Mouse (Mus musculus) lung, postnatal 0 days (tissue): ENCODE data around the gene Kynu. TPM values are rescaled to one million over a fixed set of nuclear protein-coding genes. Genes with fewer than 3 reads are reported as not detected.
A peak's percentile ranks its signal among the peaks of the same experiment; 100 is the strongest.

Experiments used
- ATAC-seq: fragments of 200-750 bp; cut with Nextera tagmentation; 2 replicates; pipeline ENCODE4 v1.8.0; 2017; ENCODE audit warnings: moderate library complexity
- DNase-seq: peaks from one replicate; pipeline ENCODE4 v3.0.0-alpha.2; 2016; ENCODE audit warnings: low spot score
- H3K27ac ChIP-seq: fragments of 300-500 bp; sonication (generic); 2 replicates; pipeline ENCODE4 v1.5.1; 2014; ENCODE audit warnings: antibody characterized with exemption, mild to moderate bottlenecking, low read length, mixed read lengths
- H3K27me3 ChIP-seq: fragments of 300-500 bp; sonication (generic); replicated peaks from 2 replicates; pipeline ENCODE4 v1.6.1; 2014; ENCODE audit warnings: low read length, mixed read lengths; ENCODE audit not compliant: insufficient read depth
- H3K36me3 ChIP-seq: fragments of 300-500 bp; sonication (generic); 2 replicates; pipeline ENCODE4 v1.6.1; 2014; ENCODE audit warnings: low read length, mixed read lengths; ENCODE audit not compliant: insufficient read depth
- H3K4me1 ChIP-seq: fragments of 300-500 bp; sonication (generic); 2 replicates; pipeline ENCODE4 v1.6.1; 2014; ENCODE audit warnings: antibody characterized with exemption, low read depth, low read length, mixed read lengths; ENCODE audit not compliant: insufficient read depth
- H3K4me2 ChIP-seq: fragments of 300-500 bp; sonication (generic); replicated peaks from 2 replicates; pipeline ENCODE4 v1.6.1; 2014; ENCODE audit warnings: low read depth, mild to moderate bottlenecking, low read length, moderate library complexity, mixed read lengths
- H3K4me3 ChIP-seq: fragments of 300-500 bp; sonication (generic); 2 replicates; pipeline ENCODE4 v1.5.1; 2014; ENCODE audit warnings: low read depth, low read length
- H3K9ac ChIP-seq: fragments of 300-500 bp; sonication (generic); replicated peaks from 2 replicates; pipeline ENCODE4 v1.6.1; 2014; ENCODE audit warnings: low read depth, mild to moderate bottlenecking
- H3K9me3 ChIP-seq: fragments of 300-500 bp; sonication (generic); 2 replicates; pipeline ENCODE4 v1.6.1; 2016; ENCODE audit warnings: low read length, mixed read lengths
- CTCF ChIP-seq: IDR thresholded peaks from 2 replicates; pipeline ENCODE4 v1.5.1; 2016; ENCODE audit warnings: antibody characterized with exemption, mild to moderate bottlenecking
- EP300 ChIP-seq: IDR thresholded peaks from 2 replicates; pipeline ENCODE4 v1.6.1; 2016; ENCODE audit warnings: antibody characterized with exemption, mild to moderate bottlenecking, control low read depth
- WGBS: fragments of 180-500 bp; shearing (Covaris S2); extraction: QIAGEN DNeasy Blood & Tissue Kit; methylation state at CpG from one replicate; pipeline ENCODE4 v1.1.7; 2014; 5-methylcytosine and 5-hydroxymethylcytosine counted together
- polyA plus RNA-seq: library from polyadenylated mRNA; unstranded; fragments of >200 nt; fragmentation: Nextera tagmentation; extraction: Ambion mirVana; gene quantifications from 2 replicates; pipeline ENCODE4 v1.2.1, GENCODE M21; 2015

The Kynu gene
- polyA plus RNA-seq = 0.88 and 1.6 TPM in 2 replicates

DNA sequence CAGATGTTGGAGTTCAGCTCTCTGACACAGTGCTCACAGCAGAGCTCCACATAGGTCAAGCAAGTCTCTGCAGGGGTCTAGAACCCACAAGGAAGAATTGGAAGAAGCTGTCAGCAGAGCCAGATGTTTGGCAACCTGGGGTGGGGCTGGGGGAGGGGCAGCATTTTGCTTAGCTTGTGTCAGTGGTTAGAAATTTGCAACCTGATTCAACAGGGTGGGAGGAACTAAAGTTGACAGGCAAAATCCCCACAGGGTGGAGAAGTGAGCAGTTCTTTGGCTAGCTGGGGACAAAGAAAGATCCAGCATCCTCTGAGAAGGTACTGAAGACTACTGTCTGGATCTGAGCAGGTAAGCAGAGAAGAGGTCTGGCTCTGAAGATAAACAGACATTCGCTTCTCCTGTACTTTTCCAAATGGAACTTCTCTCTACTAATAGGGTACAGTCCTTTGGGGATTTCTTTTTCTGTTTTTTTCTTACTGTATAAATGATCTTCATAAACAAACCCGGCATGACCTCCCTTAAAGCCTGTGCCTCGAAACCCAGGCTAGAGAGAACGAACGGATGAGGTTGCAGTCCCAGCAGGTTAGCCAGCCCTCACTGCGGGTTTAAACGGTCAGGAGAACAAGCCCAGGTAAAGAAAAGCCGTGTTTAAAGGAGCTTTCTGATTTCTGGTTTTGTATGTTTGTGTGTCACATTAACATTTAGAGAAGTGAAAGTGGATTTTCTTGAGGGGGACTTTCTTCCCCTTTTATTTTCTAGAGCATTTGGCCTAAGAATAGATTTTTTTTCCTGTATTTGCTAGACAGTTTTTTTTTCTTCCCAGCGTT, at the start of gene Kynu:
Gene Kynu (plus strand): TSS at position 268 of the 827 bp plus-strand sequence.
- peak; percentile 14 for DNase-seq
- H3K9me3 ChIP-seq = no peaks in the 10 kb centered on the region
- no peak for ATAC-seq
- H3K27ac ChIP-seq = no peak within 1 kb of the TSS
- WGBS = 15% methylated on average over 9 of the region's 9 CpGs
- H3K4me2 ChIP-seq = no peak within 1 kb of the TSS
- no peak within 1 kb of the TSS for H3K4me3 ChIP-seq
- no peaks in the 10 kb centered on the region for H3K36me3 ChIP-seq
- H3K4me1 ChIP-seq = no peaks in the 10 kb centered on the region
- no peak within 1 kb of the TSS for H3K9ac ChIP-seq
- TF ChIP-seq CTCF = no peak
- no peak for TF ChIP-seq EP300
- no peaks in the 10 kb centered on the region for H3K27me3 ChIP-seq

DNA sequence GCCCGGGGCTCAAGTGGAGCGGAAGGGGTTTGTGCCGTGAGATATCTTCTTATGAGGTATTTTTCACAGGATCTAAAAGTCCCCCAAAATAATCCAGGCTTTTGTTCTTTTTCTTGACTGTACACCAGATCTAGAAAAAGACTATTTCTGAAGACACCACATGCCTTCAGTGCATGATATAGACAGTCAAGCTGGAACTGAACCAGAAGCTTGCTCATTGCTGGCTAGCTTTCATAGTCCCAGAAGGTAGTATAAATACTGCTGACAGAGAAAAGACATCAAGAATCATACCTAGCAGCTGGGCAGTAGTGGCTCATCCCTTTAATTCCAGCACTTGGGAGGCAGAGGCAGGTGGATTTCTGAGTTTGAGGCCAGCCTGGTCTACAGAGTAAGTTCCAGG, 48.9 kb upstream of the Kynu start:
- no peak overlapping the region for H3K9ac ChIP-seq
- no peaks in the 10 kb centered on the region for H3K4me1 ChIP-seq
- no peaks in the 10 kb centered on the region for H3K27me3 ChIP-seq
- no peak overlapping the region for H3K27ac ChIP-seq
- WGBS = 92% methylated on average over 3 of the region's 3 CpGs
- no peak overlapping the region for H3K4me3 ChIP-seq
- no peak overlapping the region for H3K4me2 ChIP-seq
- DNase-seq (no peak), ATAC-seq (no peak)
- no peak for TF ChIP-seq EP300
- no peak for TF ChIP-seq CTCF
- no peaks in the 10 kb centered on the region for H3K9me3 ChIP-seq
- H3K36me3 ChIP-seq = no peaks in the 10 kb centered on the region

DNA sequence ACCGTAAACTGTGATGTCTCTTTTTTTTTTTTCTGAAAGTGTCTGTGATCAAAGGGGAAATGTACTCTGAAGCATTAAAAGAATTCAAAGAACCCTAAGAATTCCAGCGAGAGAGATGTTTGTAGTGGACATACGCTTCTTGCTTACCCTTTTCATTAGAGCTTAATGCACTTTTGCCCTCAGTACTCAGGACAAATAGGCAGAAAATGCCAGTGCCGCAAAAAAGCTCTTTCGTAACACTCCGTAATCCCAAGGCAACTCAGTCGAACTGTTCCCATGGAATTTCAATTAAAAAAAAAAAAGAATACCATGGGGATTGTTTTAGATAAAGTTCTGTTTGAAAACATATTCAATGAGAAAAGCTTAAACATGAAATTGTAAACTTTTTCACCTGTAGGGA, 41.3 kb upstream of the Kynu start:
- Histone ChIP-seq H3K9me3 (no peaks in the 10 kb centered on the region), H3K9ac (no peak overlapping the region), H3K27me3 (no peaks in the 10 kb centered on the region), H3K4me1 (no peaks in the 10 kb centered on the region), H3K36me3 (no peaks in the 10 kb centered on the region), H3K4me3 (no peak overlapping the region), H3K4me2 (no peak overlapping the region), H3K27ac (no peak overlapping the region)
- TF ChIP-seq CTCF (no peak), EP300 (no peak)
- no peak for ATAC-seq
- 24% methylated on average over 7 of the region's 7 CpGs for WGBS
- DNase-seq = no peak

DNA sequence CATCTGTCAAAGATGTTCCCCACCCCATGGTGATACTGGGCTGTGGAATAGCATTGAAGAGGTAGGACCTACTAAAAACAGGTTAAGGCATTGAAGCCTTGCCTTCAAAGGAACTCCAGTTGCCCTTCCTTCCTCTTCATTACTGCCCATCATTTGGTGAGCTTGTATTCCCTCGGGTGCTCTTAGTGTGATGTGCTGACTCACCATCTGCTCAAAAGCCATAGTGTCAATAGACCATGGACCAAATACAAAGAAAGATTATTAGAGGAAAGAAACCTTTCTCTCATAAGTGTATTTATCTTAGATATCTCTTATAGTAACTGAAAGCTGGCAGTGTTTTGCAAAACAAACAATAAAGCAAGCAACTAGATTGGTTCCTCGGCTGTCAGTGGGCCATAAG, 20.7 kb upstream of the Kynu start:
- 50% methylated on average over 2 of the region's 2 CpGs for WGBS
- H3K4me3 ChIP-seq = no peak overlapping the region

DNA sequence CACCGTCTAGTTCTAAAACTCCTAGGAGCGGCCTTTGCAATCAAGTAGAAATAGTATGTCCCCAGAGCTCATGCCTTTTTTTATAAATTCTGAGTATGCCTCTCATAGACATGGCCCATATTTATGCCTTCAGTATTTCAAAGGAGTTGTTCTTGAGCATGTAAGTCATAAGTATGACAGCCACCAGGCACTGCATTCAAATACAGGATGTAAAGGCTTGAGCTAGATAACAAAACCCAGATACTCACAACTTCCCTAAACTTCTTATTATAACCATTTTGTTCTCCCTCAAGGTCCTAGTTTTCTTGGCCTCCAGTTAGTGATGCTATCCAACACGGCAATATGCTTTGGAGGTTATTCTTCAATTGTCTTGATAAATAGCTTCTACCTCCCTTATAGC, 12.5 kb upstream of the Kynu start:
- Histone ChIP-seq H3K4me1 (no peaks in the 10 kb centered on the region), H3K36me3 (no peaks in the 10 kb centered on the region), H3K4me2 (no peak overlapping the region), H3K9ac (no peak overlapping the region), H3K27ac (no peak overlapping the region), H3K9me3 (no peaks in the 10 kb centered on the region), H3K27me3 (no peaks in the 10 kb centered on the region), H3K4me3 (no peak overlapping the region)
- ATAC-seq (no peak), DNase-seq (no peak)
- TF ChIP-seq CTCF (no peak), EP300 (no peak)
- WGBS = 84% methylated on average over 3 of the region's 3 CpGs

More for the DNA sequence above, 20.7 kb upstream of the Kynu start:
- H3K4me1 ChIP-seq = no peaks in the 10 kb centered on the region
- no peak overlapping the region for H3K27ac ChIP-seq
- DNase-seq (no peak), ATAC-seq (no peak)
- no peaks in the 10 kb centered on the region for H3K9me3 ChIP-seq
- H3K36me3 ChIP-seq = no peaks in the 10 kb centered on the region
- H3K4me2 ChIP-seq = no peak overlapping the region
- H3K27me3 ChIP-seq = no peaks in the 10 kb centered on the region
- H3K9ac ChIP-seq = no peak overlapping the region
- TF ChIP-seq EP300 (no peak), CTCF (no peak)

DNA sequence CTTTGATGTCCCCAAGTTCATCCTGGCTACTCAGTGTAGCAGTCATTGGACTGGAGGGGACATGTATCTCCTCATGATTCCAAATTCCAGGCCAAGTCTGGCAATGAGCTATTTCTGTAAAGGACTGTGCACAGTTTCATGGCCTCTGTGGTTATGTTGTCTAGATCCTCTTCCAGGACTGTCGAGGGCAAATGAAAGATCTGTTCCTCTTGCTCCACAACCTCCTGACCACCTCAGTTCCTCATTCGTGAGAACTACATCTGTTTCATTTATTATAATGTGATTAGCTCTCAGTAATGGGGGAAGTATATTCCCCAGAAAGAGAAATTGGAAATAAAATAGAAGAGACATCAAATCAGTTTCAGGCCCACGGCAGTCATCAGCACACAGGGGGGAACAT, 9.5 kb upstream of the Kynu start:
- ATAC-seq (no peak), DNase-seq (peak; percentile 7)
- Histone ChIP-seq H3K4me1 (no peaks in the 10 kb centered on the region), H3K36me3 (no peaks in the 10 kb centered on the region), H3K27ac (no peak overlapping the region), H3K27me3 (no peaks in the 10 kb centered on the region), H3K4me2 (no peak overlapping the region), H3K9ac (no peak overlapping the region), H3K9me3 (no peaks in the 10 kb centered on the region), H3K4me3 (no peak overlapping the region)
- no peak for TF ChIP-seq CTCF
- no peak for TF ChIP-seq EP300
- 68% methylated on average over 3 of the region's 3 CpGs for WGBS
